Mouse (Mus musculus) liver, adult 2 months (tissue): ENCODE results near the gene Ccdc141. TPM values are rescaled to one million over a fixed set of nuclear protein-coding genes. Genes with fewer than 3 reads are reported as not detected.

Experiments used
- DNase-seq: peaks from one replicate; pipeline ENCODE4 v3.0.0-alpha.2; 2011; ENCODE audit warnings: low read depth, low spot score; ENCODE audit errors: extremely low read depth
- H3K27ac ChIP-seq: fragments of 200-500 bp; replicated peaks from 2 replicates; pipeline ENCODE4 v1.5.1; 2012; ENCODE audit warnings: low read depth, mild to moderate bottlenecking, control low read depth, inconsistent platforms, low read length; ENCODE audit not compliant: insufficient read depth
- H3K27me3 ChIP-seq: fragments of 200-500 bp; 2 replicates; pipeline ENCODE4 v1.6.1; 2012; ENCODE audit warnings: mild to moderate bottlenecking, moderate library complexity, low read length, inconsistent platforms; ENCODE audit not compliant: control insufficient read depth, insufficient read depth
- H3K36me3 ChIP-seq: fragments of 200-500 bp; 2 replicates; pipeline ENCODE4 v1.6.1; 2012; ENCODE audit warnings: low read length, inconsistent platforms; ENCODE audit not compliant: control insufficient read depth, insufficient read depth
- H3K4me1 ChIP-seq: fragments of 200-500 bp; 2 replicates; pipeline ENCODE4 v1.6.1; 2011; ENCODE audit warnings: low read length; ENCODE audit not compliant: control insufficient read depth, insufficient read depth
- H3K4me3 ChIP-seq: fragments of 200-500 bp; 2 replicates; pipeline ENCODE4 v1.5.1; 2011; ENCODE audit warnings: low read depth, mild to moderate bottlenecking, control low read depth, low read length, moderate library complexity; ENCODE audit not compliant: insufficient read depth
- H3K79me2 ChIP-seq: fragments of 200-500 bp; 2 replicates; pipeline ENCODE4 v1.6.1; 2012; ENCODE audit warnings: inconsistent platforms, mild to moderate bottlenecking, low read length, moderate library complexity; ENCODE audit not compliant: control insufficient read depth, insufficient read depth
- H3K9ac ChIP-seq: fragments of 200-500 bp; 2 replicates; pipeline ENCODE4 v1.6.1; 2012; ENCODE audit warnings: low read depth, mild to moderate bottlenecking, control low read depth, inconsistent platforms, low read length
- CTCF ChIP-seq: fragments of 200-500 bp; IDR thresholded peaks from 2 replicates; pipeline ENCODE4 v1.5.1; 2011; ENCODE audit warnings: low read depth, low read length, control low read depth
- POLR2A ChIP-seq: fragments of 200-500 bp; IDR thresholded peaks from 2 replicates; pipeline ENCODE4 v1.6.1; 2011; ENCODE audit warnings: low read length, control low read depth; ENCODE audit not compliant: insufficient read depth; ENCODE audit errors: extremely low read depth
- WGBS: fragments of 180-500 bp; shearing (Covaris S2); methylation state at CpG from one replicate; pipeline ENCODE4 v1.1.7; 2018; 5-methylcytosine and 5-hydroxymethylcytosine counted together
- polyA plus RNA-seq: library from polyadenylated mRNA; depleted of rRNA; stranded (reverse); fragments of >200 nt; gene quantifications from 2 replicates; pipeline ENCODE4 v1.2.3, GENCODE M21; 2012; rRNA removed
- total RNA-seq: library from RNA; depleted of rRNA; stranded (reverse); fragments of >200 nt; gene quantifications from 2 replicates; pipeline ENCODE4 v1.2.3, GENCODE M21; 2014; rRNA removed

Gene Ccdc141
- total and polyA plus RNA-seq, 2 experiments = 8.6 to 17.7 TPM

GRCm38 (mm10) chr2:76966013-76966412 lies 204.4 kb downstream of the Ccdc141 start:
- no peak overlapping the region for H3K9ac ChIP-seq

GRCm38 (mm10) chr2:76965542-76965941 lies 204.9 kb downstream of the Ccdc141 start:
- Histone ChIP-seq H3K27me3 (no peaks in the 10 kb centered on the region), H3K36me3 (no peaks in the 10 kb centered on the region), H3K27ac (no peak overlapping the region), H3K9ac (no peak overlapping the region), H3K79me2 (no peaks in the 10 kb centered on the region), H3K4me3 (no peak overlapping the region), H3K4me1 (no peaks in the 10 kb centered on the region)
- WGBS = 87% methylated on average over 7 of the region's 7 CpGs
- TF ChIP-seq POLR2A (no peak), CTCF (no peak)
- DNase-seq = no peak

More at GRCm38 (mm10) chr2:76966013-76966412, 204.4 kb downstream of the Ccdc141 start:
- TF ChIP-seq POLR2A (no peak), CTCF (no peak)
- no peak overlapping the region for H3K4me3 ChIP-seq
- no peak overlapping the region for H3K27ac ChIP-seq
- no peaks in the 10 kb centered on the region for H3K36me3 ChIP-seq
- no peaks in the 10 kb centered on the region for H3K4me1 ChIP-seq
- H3K27me3 ChIP-seq = no peaks in the 10 kb centered on the region
- no peaks in the 10 kb centered on the region for H3K79me2 ChIP-seq
- WGBS = 56% methylated on average over 2 of the region's 2 CpGs
- peak; percentile 12 for DNase-seq

- no peaks in the 10 kb centered on the region for H3K27me3 ChIP-seq
- H3K36me3 ChIP-seq = no peaks in the 10 kb centered on the region
- no peak overlapping the region for H3K27ac ChIP-seq
- TF ChIP-seq CTCF = no peak
- TF ChIP-seq POLR2A = no peak
- no peaks in the 10 kb centered on the region for H3K4me1 ChIP-seq
- H3K9ac ChIP-seq = no peak overlapping the region
- DNase-seq = no peak
- H3K4me3 ChIP-seq = no peak overlapping the region
- no peaks in the 10 kb centered on the region for H3K79me2 ChIP-seq
- 76% methylated on average over 6 of the region's 6 CpGs for WGBS
These were observed 208.4 kb downstream of the Ccdc141 start for GRCm38 (mm10) chr2:76962045-76962432.

GRCm38 (mm10) chr2:76961420-76962044 lies 208.9 kb downstream of the Ccdc141 start:
- Histone ChIP-seq H3K27ac (no peak overlapping the region), H3K79me2 (no peaks in the 10 kb centered on the region), H3K27me3 (no peaks in the 10 kb centered on the region), H3K4me1 (no peaks in the 10 kb centered on the region), H3K36me3 (no peaks in the 10 kb centered on the region), H3K4me3 (no peak overlapping the region), H3K9ac (no peak overlapping the region)
- WGBS = 53% methylated on average over 10 of the region's 10 CpGs
- TF ChIP-seq CTCF (no peak), POLR2A (no peak)
- DNase-seq = no peak

Other genes with a start within 250 kb of the Ccdc141 start
- gene Ttn, start 188.1 kb downstream of the Ccdc141 start, total RNA-seq = 0.20 and 4.9 TPM in 2 replicates
- gene Ttn, start 188.1 kb downstream of the Ccdc141 start, polyA plus RNA-seq = 0.01 TPM in 1 of 2 replicates, not detected in the other
- gene Sestd1, start 110.0 kb upstream of the Ccdc141 start, total RNA-seq = 1.6 and 3.1 TPM in 2 replicates
- gene Sestd1, start 110.0 kb upstream of the Ccdc141 start, polyA plus RNA-seq = 0.30 and 0.80 TPM in 2 replicates